Mouse (Mus musculus) gastrocnemius, postnatal 25 days (tissue): ENCODE measurements at regions not wholly inside any gene's neighbourhood (a gene's known extent, or its start where the extent isn't known, plus 50 kb on each side); places are given as distances from the start of the nearest gene placed in this dataset.
A peak's percentile ranks its signal among the peaks of the same experiment; 100 is the strongest.

Experiments
- DNase-seq: peaks from one replicate; pipeline ENCODE4 v3.0.0; 2022

DNA sequence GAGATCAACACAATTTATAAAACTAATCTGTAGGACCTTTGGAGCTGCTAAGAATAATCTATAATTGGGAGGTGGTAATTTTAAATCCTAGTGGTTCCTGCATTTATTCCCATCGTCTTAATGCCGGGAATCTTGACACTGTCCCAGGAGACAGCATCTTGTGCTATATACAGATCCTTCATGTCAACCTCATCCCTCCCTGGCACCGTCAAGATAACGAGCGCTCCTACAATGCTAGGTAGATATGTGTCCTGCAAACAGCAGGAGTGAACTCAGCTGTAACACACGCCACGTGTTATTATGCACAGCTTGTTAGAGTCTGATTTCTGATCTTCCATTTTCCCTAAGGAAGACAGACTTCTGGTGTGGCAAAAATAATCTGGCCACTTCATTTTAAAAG, 237.0 kb upstream of the Cnr1 start:
- no peak for DNase-seq

DNA sequence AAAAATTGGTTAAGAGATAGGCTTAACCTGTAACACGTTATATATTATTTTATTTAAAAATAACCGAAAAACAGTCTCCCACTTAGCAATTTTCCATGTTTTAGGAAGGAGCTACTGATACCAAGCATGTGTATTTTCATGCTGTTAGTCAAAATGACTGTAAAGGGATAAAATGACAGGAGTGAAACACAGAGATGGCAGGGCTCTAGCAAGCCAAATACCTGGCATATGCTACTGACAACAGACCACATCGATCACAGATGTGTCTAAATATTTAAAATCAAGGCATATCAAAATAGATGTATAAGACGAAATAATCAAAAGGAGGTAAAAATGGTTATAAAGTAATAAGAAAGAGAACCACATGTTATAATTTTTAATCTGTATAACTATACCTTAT, 231.0 kb upstream of the Cnr1 start:
- DNase-seq = no peak

DNA sequence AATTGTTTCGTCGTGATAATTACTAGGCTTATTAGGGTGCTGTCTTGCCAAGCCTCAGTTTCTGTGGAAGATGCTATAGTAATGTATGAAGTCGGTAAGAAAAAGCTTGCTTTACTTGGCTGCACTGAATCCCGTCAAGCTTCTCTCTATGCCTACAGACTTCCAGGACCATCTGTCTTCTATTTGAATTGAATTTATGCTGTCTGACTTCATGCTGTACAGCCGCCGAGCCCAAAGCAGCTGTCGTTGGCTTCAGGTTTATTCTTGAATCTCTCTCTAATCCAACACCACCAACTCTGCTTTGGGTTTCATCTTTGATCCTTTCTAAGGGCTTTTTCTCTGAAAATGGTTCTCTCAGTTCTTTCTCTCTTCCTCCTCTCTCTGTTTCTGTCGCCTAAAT, 227.4 kb upstream of the Cnr1 start:
- DNase-seq = no peak

DNA sequence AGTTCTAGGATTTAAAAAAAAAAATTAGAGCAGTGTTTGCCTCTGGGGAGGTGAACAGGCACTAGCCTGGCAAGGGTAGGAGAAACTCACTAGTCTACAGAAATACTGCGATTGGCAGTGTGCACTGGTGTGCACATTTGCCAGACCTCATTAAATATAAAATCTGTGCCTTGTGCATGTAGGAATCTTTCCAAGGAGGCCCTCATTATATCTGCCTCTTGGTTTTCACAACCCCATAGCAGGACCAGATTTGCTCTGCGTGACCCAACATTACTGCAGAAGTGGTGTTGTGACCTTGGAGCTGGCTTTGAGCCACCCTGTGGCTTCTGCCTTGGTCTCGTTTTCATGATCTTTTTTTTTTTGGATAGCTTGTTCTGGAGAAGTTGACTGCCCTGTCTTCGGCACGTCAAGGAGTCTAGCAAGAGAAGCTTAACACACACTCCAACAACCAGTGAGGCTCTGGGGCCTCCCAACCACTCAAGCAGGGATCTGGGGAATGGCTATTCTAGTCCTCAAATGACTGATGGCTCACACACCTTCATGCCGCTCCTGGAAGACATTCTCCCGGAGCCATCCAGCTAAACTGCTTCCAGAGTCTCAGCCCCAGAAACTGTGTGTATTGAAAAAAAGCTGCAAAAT, 222.2 kb upstream of the Cnr1 start:
- no peak for DNase-seq

DNA sequence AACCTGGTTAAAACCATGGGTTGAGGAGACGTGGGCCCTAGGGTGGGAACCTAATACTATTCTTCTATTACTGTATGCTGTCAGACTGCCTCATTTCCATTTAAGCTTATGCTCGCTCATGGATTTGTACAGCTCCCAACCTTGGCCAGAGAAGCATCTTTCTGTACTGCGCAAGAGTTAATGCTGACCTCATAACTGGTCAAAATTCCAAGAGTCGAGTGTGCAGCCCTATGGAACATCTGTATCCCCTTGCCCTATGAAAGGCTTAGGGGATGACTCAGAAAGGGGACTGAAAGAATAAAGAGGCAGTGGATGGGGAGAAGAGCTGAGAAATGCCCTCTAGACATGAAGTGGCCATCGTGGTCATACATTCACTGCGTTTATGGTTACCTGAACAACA, 218.7 kb upstream of the Cnr1 start:
- no peak for DNase-seq

DNA sequence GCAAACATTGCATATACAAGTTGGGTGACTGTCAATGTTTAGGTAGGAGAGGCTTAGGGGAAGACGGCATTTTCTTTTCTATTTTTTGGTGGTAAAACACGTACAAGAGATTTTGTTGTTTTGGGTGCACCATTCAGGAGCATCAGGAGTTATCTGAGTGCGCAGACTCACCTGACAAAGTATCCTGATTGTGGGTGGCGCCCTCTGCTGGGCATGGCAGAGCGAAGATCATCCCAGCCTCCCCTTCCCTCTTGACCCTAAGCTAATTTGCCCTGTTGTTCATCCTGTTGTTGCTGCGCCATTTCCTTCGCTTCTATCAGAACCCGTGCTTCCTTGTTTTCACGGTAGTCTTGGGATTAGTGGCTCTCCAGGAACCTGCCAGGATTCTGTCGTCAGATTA, 217.6 kb upstream of the Cnr1 start:
- no peak for DNase-seq

DNA sequence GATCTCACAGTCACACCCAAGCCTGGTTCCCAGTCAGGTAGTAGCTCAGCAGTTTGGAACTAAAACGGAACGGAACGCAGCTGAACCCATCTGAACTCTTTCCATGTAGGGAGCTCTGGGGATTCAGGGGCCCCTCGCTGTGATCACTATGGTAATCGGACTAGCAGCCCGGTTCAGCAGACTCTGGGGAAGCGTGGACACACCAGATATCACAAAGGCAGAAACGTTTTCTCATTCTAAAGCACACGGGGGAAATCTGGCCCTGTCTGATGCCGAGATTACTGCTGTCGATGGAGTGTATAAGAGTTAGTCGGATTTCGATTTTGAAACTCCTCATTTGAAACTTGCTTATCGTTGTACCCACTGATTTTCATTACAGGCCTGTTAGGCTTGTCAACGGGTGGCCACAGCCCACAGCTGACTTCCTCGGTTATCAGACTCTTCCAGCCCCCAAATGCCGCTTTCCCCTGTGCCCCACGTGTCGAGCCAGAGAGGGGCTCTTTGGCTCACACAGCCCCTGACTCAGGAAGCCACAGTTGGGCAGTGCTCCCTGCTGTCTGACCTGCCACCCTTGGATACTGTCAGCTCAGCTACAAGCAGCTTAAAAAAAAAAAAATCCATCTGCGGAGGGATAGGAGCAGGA, 207.8 kb upstream of the Cnr1 start:
- no peak for DNase-seq

DNA sequence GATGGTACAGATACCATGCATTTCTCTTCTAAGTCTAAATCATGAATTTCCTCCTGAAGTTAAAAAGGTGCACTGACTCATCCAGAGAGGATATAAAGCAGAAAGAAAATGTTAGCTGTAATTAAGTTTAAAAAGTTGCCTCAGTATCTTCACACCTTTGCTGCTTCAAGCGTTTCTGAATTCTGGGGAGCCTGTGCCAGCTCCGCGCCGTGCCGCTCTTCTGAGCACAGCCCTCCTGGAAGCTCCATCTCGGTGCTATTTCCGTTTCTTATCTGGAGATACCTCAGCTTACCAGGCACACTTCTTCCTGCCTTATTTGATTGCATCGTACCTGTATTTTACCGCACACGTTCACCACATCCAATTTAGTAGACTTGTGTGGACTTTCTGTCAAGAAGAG, 203.4 kb upstream of the Cnr1 start:
- no peak for DNase-seq

DNA sequence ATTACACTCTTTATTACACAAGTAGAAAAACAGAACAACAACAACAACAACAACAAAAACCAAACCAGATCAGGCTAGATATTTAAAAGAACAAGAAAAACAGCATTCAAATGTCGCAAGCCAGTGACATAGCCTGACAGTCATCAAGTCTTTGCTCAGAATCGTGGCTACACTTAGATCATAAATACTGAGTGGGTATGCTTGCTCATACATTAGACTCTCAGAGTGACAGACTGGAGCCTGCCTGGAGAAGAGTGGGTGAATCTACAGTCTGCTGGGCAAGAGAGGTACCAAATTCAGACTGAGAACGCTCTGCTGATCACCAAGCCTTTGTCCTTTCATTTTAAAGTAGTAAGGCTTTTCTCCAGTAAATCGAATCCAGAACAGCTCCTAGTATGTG, 202.4 kb upstream of the Cnr1 start:
- DNase-seq = no peak

DNA sequence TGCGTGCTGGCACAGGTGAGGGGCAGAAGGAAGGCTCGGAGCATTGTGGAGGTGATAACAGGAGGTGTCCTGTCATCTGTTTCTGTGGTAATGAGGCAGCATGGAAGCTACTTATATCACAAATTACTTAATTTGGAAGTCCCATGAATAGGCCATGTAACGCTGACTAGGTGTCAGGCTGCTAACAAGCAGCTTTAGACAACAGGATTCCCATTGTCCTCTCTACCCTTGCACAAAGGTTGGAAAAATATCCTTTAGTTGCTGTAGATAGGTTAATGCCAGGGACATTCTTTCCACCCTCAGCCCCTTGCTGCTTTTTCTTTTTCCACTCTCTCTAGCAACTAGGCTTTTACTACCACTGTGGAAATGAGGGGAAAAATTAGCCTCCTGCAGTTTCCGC, 192.6 kb upstream of the Cnr1 start:
- DNase-seq = no peak

DNA sequence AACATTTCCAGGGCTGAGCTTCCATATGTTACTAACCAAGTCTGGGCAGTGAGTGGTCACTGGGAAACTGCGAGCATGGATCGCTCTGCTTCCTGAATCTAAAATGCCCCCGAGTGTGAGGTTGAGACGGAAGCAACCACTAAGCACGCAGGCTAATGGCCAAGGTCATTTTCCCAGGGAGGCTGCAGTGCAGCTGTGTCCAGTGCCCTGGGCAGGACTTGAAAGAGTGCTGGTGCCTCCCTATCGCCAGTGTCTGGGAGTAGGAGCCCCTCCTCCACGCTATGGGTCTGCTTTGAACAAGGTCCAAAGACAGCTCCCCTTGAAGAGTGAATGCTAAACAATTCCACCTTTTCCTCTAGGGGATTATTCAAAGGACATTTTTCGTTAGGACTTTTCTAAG, 189.5 kb upstream of the Cnr1 start:
- no peak for DNase-seq

DNA sequence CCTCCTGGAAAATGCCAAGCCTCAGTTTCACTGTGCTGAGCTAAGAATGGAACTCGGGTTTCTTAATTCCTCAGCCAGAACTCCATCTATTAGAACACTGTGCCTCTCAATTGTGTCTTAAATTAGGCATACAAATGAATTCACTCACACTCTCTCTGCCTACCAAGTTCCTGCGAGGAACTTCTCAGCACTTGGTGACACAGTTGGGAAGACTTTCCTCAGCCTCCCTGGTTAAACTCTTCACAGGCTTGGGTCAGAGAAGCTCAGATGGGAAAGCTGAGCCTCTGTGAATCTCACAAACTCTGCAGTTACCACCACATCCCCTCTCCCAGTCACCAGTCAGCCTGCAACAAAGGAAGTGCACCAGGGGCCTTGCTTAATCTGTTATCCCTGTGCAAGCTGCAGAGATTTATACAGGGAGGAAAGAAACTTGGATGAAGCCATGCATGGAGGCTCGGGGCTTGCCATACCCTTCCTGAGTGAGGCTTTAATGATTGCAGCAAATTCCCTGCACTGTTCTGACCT, 188.9 kb upstream of the Cnr1 start:
- DNase-seq = no peak

DNA sequence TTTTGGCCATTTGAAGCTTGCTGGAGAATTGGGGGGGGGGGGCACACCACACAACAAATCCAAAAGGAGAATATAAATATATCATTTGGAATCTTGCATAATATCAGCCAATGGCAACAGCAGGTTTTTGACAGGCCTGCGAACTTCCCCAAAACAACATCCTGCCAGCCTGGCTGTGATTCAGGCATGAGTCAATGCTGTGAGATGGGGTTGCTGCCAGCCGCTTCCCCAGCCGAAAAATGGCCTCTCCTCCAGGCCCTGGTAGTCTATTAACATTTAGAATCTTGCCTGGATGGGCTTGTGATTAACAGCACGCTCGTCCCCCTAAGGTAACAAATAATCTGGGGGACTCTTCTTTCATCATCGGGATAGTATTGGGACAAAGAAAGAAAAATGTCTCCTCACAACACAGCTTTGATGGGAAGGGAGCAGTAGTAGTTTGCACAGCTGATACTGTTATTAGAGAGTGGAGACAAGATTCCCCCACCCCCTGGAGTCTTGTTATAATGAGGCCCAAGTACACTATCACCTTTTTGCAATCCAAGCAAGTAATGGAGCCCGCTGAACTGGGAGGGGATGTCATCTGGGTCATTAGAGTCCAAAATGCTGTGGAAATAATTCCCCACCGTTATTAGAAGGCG, 188.2 kb upstream of the Cnr1 start:
- peak; percentile 13 for DNase-seq

DNA sequence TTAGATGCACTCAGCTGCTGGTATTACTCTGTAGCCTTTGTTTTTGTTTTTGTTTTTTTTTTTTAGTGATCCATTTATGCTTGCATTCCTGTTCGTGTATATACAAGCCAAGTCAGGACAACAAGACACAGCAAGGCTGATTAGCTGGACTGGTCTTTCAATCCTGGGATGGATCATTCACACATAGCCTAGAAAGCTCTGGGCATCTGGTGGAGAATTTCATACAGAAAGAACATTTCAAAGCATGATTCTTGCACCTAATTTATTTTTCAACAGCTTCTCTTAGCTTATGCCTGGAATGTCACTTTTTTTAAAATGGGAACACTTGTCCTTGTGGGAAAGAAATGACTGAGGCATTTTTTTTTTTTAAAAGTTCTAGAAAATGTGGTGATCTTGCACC, 187.1 kb upstream of the Cnr1 start:
- DNase-seq = no peak

DNA sequence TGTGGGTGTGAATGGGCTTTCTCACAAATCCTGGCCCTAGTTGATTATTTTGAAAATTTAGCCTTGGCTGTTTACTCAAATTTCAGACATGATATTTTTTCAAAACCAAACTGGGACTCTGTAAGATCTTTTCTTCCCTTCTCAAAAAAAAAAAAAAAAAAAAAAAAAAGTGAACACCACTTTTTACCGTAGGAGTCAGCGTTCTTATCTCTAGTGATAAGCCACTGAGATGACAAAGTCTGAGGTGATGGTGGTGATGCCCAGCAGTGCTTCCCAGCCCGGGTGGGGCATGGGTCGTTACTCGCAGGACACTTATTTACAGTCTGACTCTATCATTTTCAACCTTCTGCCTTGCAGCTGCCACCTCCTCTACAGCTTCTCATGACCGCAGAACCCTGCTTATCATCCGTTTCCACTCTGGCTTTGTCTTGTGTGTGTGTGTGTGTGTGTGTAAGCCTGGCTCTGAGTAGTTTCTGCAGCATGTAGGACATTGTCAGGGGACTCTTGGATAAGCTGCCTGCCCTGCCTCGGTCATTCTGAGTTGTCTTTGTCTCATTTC, 186.5 kb upstream of the Cnr1 start:
- no peak for DNase-seq

DNA sequence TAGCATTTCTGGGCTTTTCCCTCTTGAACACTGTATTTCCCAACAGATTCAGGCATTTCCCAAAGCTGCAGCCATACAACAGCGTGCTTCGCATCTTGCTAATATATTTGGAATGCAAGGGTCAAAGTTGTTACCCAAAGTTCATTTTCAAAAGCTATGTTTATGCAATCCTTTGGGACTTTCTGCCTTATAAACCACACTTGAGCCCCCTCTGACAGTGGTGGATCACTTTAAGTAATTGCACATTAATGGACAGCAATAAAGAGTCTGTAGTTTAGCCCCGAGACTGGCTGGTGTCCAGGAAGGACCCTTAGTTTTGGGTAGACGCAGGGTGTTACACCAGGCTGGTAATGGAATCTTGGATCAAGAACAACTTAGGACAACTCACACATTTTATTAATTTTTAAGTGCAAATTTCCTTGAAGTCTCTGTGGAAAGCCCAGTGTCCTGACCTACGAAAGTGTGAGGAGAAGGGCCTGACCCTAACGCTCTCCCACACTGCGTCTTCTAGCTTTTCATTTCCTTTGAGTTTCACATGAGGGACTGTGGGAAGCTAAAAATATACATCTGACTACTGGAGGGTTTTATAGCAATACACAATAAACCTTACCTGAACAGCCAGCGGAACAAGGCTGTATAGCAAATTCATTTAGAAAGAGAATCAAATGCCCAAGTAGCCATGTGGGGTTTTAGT, 185.0 kb upstream of the Cnr1 start:
- DNase-seq = no peak

DNA sequence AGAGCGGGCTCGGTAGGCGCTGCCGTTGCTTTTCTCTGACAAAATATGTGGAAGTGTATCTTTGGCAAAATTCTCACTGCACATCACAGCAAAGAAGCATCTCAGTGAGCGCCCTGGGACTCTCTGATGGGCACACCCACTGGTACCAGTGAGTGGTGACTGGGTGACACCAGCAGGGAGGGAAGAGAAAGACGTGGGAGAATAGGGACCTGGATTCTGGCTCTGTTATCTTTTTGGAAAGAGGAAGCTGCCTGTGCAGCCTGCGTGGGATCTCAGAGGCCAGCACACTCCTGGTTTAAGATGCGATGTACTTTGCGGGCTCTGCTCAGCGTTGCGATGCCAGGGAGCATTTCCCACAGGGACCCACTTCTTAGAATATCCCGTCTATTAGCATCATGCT, 183.4 kb upstream of the Cnr1 start:
- no peak for DNase-seq

DNA sequence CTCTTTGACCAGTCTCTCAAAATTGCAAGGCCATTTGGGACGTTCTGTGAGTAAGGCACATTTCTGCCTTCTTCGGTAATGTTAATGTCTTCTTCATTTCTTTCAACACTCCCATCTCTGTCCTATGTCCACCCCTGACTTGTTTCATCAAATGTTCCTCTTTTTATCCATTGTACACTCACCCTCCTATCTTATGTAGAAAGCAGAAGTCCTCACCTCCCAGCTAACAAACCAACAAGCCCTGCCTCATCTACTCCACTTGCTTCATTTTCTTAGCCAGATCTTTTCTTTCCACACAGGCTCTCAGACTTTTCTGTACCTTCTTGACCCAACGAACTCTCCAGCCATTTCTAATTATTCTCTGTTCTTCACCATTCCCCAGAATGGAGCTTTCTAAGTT, 179.2 kb upstream of the Cnr1 start:
- DNase-seq = no peak

DNA sequence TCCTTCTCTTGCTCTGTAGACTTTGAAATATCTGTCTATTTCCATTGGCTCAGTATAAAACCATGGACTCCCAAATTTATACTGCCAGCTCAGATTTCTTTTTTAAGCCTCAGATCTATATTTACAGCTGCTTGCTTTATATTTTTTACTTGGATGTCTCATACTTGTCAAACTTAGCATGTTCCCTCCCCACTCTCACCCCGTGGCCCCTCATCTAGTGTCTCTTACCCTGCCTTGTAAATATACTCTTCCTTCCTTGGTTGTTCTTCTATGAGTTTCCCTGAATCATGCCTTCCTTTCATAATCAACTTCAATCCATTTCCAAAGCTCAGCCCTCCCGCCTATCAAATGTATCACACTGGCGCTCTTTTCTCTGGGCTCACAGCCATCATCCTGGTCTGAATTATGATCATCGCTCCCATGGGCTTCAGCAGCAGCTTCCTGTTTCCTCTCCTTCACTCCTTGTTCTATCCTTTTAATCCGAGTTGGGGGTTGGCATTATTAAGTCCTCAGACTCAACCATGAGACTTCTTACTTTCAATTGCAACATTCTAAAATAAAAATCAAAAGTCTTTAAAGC, 177.0 kb upstream of the Cnr1 start:
- DNase-seq = peak; percentile 38

DNA sequence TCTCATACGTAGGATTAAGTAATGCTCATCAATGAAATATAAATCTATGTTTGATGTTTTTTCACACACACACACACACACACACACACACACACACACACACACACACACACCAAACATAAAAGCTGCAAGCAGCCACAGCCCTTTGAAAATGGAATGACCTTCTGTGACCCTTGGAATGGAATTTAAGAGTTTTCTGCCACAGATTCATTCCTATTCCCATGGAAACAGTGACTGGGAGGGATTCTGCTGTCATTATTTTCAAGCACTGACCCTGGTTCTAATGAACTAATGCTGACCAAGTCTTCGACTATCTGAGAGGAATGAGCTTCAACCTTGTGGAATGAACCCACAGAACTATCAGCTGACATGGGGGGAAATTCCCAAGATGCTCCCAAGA, 156.7 kb upstream of the Cnr1 start:
- DNase-seq = no peak

DNA sequence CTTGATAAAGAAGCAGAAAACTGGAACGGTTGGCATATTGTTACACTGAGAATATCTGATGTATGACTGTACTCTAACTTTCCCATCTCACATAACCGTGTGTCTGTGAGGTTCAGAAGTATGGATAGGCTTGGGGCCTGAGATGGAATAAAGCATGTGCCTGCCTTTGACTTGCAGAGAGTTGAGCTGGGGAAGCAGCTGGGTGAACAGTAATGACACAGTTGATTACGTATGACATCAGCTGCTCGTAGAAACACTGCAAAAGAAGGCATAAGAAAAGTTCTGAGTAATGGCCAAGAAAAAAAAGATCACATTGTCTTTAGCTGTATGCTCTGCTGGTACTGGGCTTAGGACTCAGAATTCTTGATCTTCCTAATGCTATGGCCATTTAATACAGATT, 138.4 kb upstream of the Cnr1 start:
- no peak for DNase-seq

DNA sequence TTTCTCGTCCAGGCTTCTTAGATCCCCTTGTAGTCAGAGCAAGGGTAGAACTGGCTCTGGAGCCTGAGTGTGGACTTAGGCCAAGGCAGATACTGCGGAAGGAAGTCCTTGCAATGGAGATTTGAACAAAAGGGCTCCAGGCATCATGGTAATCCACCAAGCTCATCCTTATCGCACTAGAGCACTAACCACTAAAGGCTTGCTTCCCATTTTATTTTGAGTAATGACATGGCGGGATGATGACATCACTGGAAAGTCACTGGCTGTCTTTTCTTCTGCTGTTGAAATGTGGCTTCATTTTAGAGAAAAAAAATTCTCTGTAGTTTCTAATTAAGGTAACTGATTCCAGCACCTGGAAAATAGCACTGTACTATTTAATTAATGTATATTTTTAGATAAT, 137.4 kb upstream of the Cnr1 start:
- DNase-seq = no peak

DNA sequence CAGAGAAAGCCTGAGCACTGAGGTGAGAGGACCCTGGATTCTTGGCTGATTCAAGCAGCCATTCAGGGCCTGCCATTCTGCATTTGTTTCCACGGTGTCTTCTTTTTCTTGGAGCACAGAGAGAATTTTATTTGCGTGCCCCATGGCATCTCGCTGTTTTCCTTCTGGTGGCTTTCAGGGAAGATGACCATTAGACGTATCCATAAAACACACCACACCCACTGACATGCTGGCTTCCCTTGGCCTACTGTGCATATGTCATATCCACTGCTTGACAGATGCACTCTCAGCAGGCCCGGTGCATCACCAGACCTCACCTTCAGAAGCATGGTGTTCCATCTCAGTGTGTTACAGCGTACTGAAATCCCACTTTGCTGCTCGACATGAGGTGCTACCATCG, 131.0 kb upstream of the Cnr1 start:
- DNase-seq = no peak
